ENCODE assay signal across 12 mouse cellular contexts in the genomic region with DNA sequence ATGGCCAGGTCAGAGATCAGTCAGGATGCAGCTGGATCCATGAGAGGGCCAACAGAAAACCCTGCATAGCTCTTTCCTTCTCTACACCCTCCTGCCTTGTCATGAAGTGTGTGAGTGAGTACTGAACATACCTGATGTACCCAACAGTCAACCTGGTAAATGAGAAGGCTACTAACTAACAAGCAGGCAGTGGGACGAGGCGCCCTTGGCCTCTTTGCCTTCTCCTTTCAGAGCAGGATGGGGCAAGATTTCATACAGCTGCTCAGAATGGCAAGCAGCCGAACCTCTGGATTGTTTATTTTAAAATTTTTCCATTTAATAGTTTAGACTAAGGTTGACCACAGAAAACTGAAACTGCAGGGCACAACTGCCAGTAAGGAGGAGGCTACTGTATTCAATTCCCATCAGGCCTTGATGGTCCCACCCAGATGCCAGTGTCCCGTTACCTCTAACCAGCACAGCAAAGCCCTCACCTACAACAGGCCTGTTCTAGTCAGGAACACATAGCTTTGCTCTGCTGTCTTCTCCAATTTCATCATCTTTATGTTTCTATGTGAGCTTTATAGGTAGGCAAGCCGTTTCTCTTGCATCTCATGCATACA.
DNase-seq lines count a peak whose midpoint lies in the region; ATAC-seq lines count a peak whose summit lies in the region.
"Had no signal": no experiment of that assay in that cellular context is flagged by ENCODE, and none has a peak within 500 bp of the region (broad histone marks: within the 10 kb centered on the region; RNA-seq: fewer than 3 reads in every experiment).

No protein-coding gene starts in this region.

- peaks cover 56% of the 10 kb centered on the region for H3K36me3 ChIP-seq in hindbrain, embryonic 10.5 days
- peaks cover 26% of the 10 kb centered on the region for H3K36me3 ChIP-seq in hindbrain, embryonic 12.5 days
- peaks cover 52% of the 10 kb centered on the region for H3K36me3 ChIP-seq in neural tube, embryonic 13.5 days
- H3K36me3 ChIP-seq in stomach, embryonic 16.5 days (ENCODE audit: control insufficient read depth, insufficient read depth, low read length), result no peaks in the 10 kb centered on the region

- no peak overlapping the region for H3K4me3 ChIP-seq in hindbrain, embryonic 10.5 days
- no peak overlapping the region for H3K4me3 ChIP-seq in hindbrain, embryonic 12.5 days
- no peak overlapping the region for H3K4me3 ChIP-seq in neural tube, embryonic 13.5 days
- H3K4me3 ChIP-seq in stomach, embryonic 16.5 days (replicated peaks; ENCODE audit: low read length), result no peak overlapping the region
- H3K4me3 ChIP-seq: heart, embryonic 15.5 days had no signal

- no peak overlapping the region for H3K9ac ChIP-seq in hindbrain, embryonic 12.5 days
- no peak overlapping the region for H3K9ac ChIP-seq in neural tube, embryonic 13.5 days
- H3K9ac ChIP-seq in stomach, embryonic 16.5 days (ENCODE audit: low read length), result no peak overlapping the region
- H3K9ac ChIP-seq: heart, embryonic 15.5 days had no signal

- no peak for DNase-seq in hindbrain, embryonic 10.5 days (ENCODE audit: low spot score)
- no peak for DNase-seq in neural tube, embryonic 10.5 days (ENCODE audit: extremely low spot score, low spot score)
- DNase-seq in lung, postnatal 10 days, result peak; percentile 66
- DNase-seq in kidney, postnatal 36 days, result no peak
- DNase-seq in cerebellum, adult 9-10 months, result no peak
- DNase-seq: adrenal gland, adult 2 months; kidney, adult 9 months had no signal

- H3K27ac ChIP-seq in hindbrain, embryonic 10.5 days, result 0 out of 2 replicates have a peak overlapping the region, but pooled peaks have one; percentile 4
- H3K27ac ChIP-seq in hindbrain, embryonic 12.5 days, result no peak overlapping the region
- H3K27ac ChIP-seq in neural tube, embryonic 13.5 days (replicated peaks), result peak overlapping the region; percentile 23; the same call in 1 of the 2 replicates
- H3K27ac ChIP-seq in stomach, embryonic 16.5 days (ENCODE audit: low read length), result peak overlapping the region; percentile 34; the same call in 1 of the 2 replicates
- H3K27ac ChIP-seq: heart, embryonic 15.5 days had no signal

- 93% methylated on average over 5 of the region's 5 CpGs for WGBS in hindbrain, embryonic 10.5 days
- WGBS in hindbrain, embryonic 12.5 days, result 83% methylated on average over 5 of the region's 5 CpGs
- WGBS in neural tube, embryonic 13.5 days, result 95% methylated on average over 5 of the region's 5 CpGs
- 55% methylated on average over 5 of the region's 5 CpGs for WGBS in stomach, embryonic 16.5 days

- no peaks in the 10 kb centered on the region for H3K27me3 ChIP-seq in hindbrain, embryonic 10.5 days (ENCODE audit: insufficient read depth, poor library complexity, severe bottlenecking)
- no peaks in the 10 kb centered on the region for H3K27me3 ChIP-seq in hindbrain, embryonic 12.5 days
- H3K27me3 ChIP-seq in neural tube, embryonic 13.5 days, result no peaks in the 10 kb centered on the region
- H3K27me3 ChIP-seq in stomach, embryonic 16.5 days (ENCODE audit: control insufficient read depth, insufficient read depth, low read length), result no peaks in the 10 kb centered on the region
- H3K27me3 ChIP-seq: heart, embryonic 15.5 days had no signal

- no peak overlapping the region for H3K4me2 ChIP-seq in hindbrain, embryonic 12.5 days (replicated peaks)
- no peak overlapping the region for H3K4me2 ChIP-seq in neural tube, embryonic 13.5 days
- no peak overlapping the region for H3K4me2 ChIP-seq in stomach, embryonic 16.5 days (ENCODE audit: low read depth, low read length)
- H3K4me2 ChIP-seq: heart, embryonic 15.5 days; liver, embryonic 11.5 days had no signal

- peaks cover 13% of the 10 kb centered on the region for H3K4me1 ChIP-seq in hindbrain, embryonic 10.5 days (replicated peaks)
- peaks cover 15% of the 10 kb centered on the region for H3K4me1 ChIP-seq in hindbrain, embryonic 12.5 days
- H3K4me1 ChIP-seq in neural tube, embryonic 13.5 days (replicated peaks), result peaks cover 26% of the 10 kb centered on the region
- peaks cover 19% of the 10 kb centered on the region for H3K4me1 ChIP-seq in stomach, embryonic 16.5 days (ENCODE audit: control insufficient read depth, insufficient read depth, low read length)
- H3K4me1 ChIP-seq: heart, embryonic 15.5 days had no signal

- no peak for ATAC-seq in hindbrain, embryonic 12.5 days (ENCODE audit: low FRiP score)
- ATAC-seq in neural tube, embryonic 13.5 days (ENCODE audit: low read depth), result no peak
- ATAC-seq in stomach, embryonic 16.5 days (ENCODE audit: insufficient read depth, low FRiP score), result no peak

- peaks cover 3% of the 10 kb centered on the region; the same call in 1 of the 2 replicates for H3K9me3 ChIP-seq in hindbrain, embryonic 10.5 days
- H3K9me3 ChIP-seq in hindbrain, embryonic 12.5 days (replicated peaks), result no peaks in the 10 kb centered on the region
- H3K9me3 ChIP-seq in neural tube, embryonic 13.5 days, result no peaks in the 10 kb centered on the region
- no peaks in the 10 kb centered on the region for H3K9me3 ChIP-seq in stomach, embryonic 16.5 days (replicated peaks; ENCODE audit: control insufficient read depth, low read length)
- H3K9me3 ChIP-seq: heart, embryonic 15.5 days had no signal
